Mouse (Mus musculus): ENCODE measurements around the gene Purb. TPM values are rescaled to one million over a fixed set of nuclear protein-coding genes. Genes with fewer than 3 reads are reported as not detected.

Purb gene
- polyA plus RNA-seq, 1 experiment: 41.0 TPM

GRCm38 (mm10) chr11:6418751-6419150, 57.0 kb downstream of the Purb start:
- H3ac ChIP-seq (ENCODE audit: control insufficient read depth, insufficient read length, low read depth): no peak overlapping the region
- H3K36me3 ChIP-seq (ENCODE audit: control insufficient read depth, insufficient read depth): peaks cover 45% of the 10 kb centered on the region
- H3K4me3 ChIP-seq (ENCODE audit: insufficient read depth, poor library complexity, severe bottlenecking): no peak overlapping the region
- H3K79me2 ChIP-seq (ENCODE audit: control insufficient read depth, insufficient read depth): peaks cover 45% of the 10 kb centered on the region
- TF ChIP-seq CTCF (IDR thresholded peaks at IDR 0.05; ENCODE audit: control insufficient read depth, insufficient read depth, insufficient read length) (no peak), MYOG (IDR thresholded peaks at IDR 0.05; ENCODE audit: control insufficient read depth, extremely low read depth, insufficient read length) (no peak), CEBPB (IDR thresholded peaks at IDR 0.05; ENCODE audit: low read depth) (no peak), FOSL1 (IDR thresholded peaks at IDR 0.05; ENCODE audit: insufficient read depth, low read length, poor library complexity, severe bottlenecking) (no peak), USF1 (IDR thresholded peaks at IDR 0.05; ENCODE audit: low read depth) (no peak), MYOD1 (IDR thresholded peaks at IDR 0.05; ENCODE audit: control insufficient read depth, insufficient read length, low read depth) (no peak), MAX (IDR thresholded peaks at IDR 0.05) (no peak)
- peaks cover 31% of the 10 kb centered on the region for H3K79me3 ChIP-seq (ENCODE audit: low read depth)
- H3K27me3 ChIP-seq (ENCODE audit: control insufficient read depth, insufficient read depth, insufficient read length): no peaks in the 10 kb centered on the region

Small RNAs within 50 kb of the gene (microRNA-seq; reads per million reads assigned to microRNA genes)
- not detected for gene Gm22123 (ENCODE audit: borderline microRNAs expressed)

Other genes with a start within 250 kb of the Purb start
- gene Npc1l1, start 245.8 kb downstream of the Purb start, polyA plus RNA-seq (2012; fragmentation: generic; extraction: Trizol): 0.01 TPM
- 77.3 TPM for gene Ddx56, start 208.1 kb downstream of the Purb start, polyA plus RNA-seq (2012; fragmentation: generic; extraction: Trizol)
- gene Tmed4, start 201.0 kb downstream of the Purb start, polyA plus RNA-seq (2012; fragmentation: generic; extraction: Trizol): 58.0 TPM
- gene Ogdh, start 184.3 kb downstream of the Purb start, polyA plus RNA-seq (2012; fragmentation: generic; extraction: Trizol): 102 TPM
- 33.0 TPM for gene Zmiz2, start 86.8 kb downstream of the Purb start, polyA plus RNA-seq (2012; fragmentation: generic; extraction: Trizol)
- gene Ppia, start 60.5 kb downstream of the Purb start, polyA plus RNA-seq (2012; fragmentation: generic; extraction: Trizol): 4,929 TPM
- gene H2afv, start 31.5 kb downstream of the Purb start, polyA plus RNA-seq (2012; fragmentation: generic; extraction: Trizol): 153 TPM
- gene Myo1g, start 45.0 kb upstream of the Purb start, polyA plus RNA-seq (2012; fragmentation: generic; extraction: Trizol): 0.04 TPM
- 90.7 TPM for gene Ccm2, start 71.0 kb upstream of the Purb start, polyA plus RNA-seq (2012; fragmentation: generic; extraction: Trizol)
- gene Nacad, start 130.1 kb upstream of the Purb start, polyA plus RNA-seq (2012; fragmentation: generic; extraction: Trizol): 0.96 TPM
- 116 TPM for gene Tbrg4, start 150.2 kb upstream of the Purb start, polyA plus RNA-seq (2012; fragmentation: generic; extraction: Trizol)
- gene Wap, start 162.7 kb upstream of the Purb start, polyA plus RNA-seq (2012; fragmentation: generic; extraction: Trizol): not detected
- gene Ramp3, start 182.6 kb upstream of the Purb start, polyA plus RNA-seq (2012; fragmentation: generic; extraction: Trizol): 0.05 TPM